Mouse (Mus musculus) small intestine, adult 2 months (tissue): ENCODE measurements around the gene Gimap7. TPM values are rescaled to one million over a fixed set of nuclear protein-coding genes. Genes with fewer than 3 reads are reported as not detected.

Experiments
- H3K27ac ChIP-seq: fragments of 200-500 bp; 2 replicates; pipeline ENCODE4 v1.5.1; 2012; ENCODE audit warnings: low read depth, low read length, control low read depth, inconsistent platforms; ENCODE audit not compliant: insufficient read depth
- H3K27me3 ChIP-seq: fragments of 200-500 bp; 2 replicates; pipeline ENCODE4 v1.6.1; 2012; ENCODE audit warnings: mild to moderate bottlenecking, moderate library complexity, low read length, inconsistent platforms; ENCODE audit not compliant: control insufficient read depth, insufficient read depth
- H3K36me3 ChIP-seq: fragments of 200-500 bp; 2 replicates; pipeline ENCODE4 v1.6.1; 2012; ENCODE audit warnings: mild to moderate bottlenecking, low read length, control low read depth, inconsistent platforms; ENCODE audit not compliant: control insufficient read depth, insufficient read depth
- H3K4me1 ChIP-seq: fragments of 200-500 bp; 2 replicates; pipeline ENCODE4 v1.6.1; 2012; ENCODE audit warnings: low read length, inconsistent platforms, mixed read lengths; ENCODE audit not compliant: control insufficient read depth, insufficient read depth, insufficient read length
- H3K4me3 ChIP-seq: fragments of 200-500 bp; 2 replicates; pipeline ENCODE4 v1.5.1; 2012; ENCODE audit warnings: low read depth, mild to moderate bottlenecking, control low read depth, inconsistent platforms, low read length, moderate library complexity
- CTCF ChIP-seq: fragments of 200-500 bp; IDR thresholded peaks from 2 replicates; pipeline ENCODE4 v1.5.1; 2012; ENCODE audit warnings: low read depth, mild to moderate bottlenecking, control low read depth, inconsistent platforms, low read length, moderate library complexity, mixed read lengths; ENCODE audit not compliant: insufficient replicate concordance, insufficient read length; ENCODE audit errors: extremely low read depth
- POLR2A ChIP-seq: fragments of 200-500 bp; IDR thresholded peaks from 2 replicates; pipeline ENCODE4 v1.6.1; 2012; ENCODE audit warnings: low read depth, mild to moderate bottlenecking, control low read depth, inconsistent platforms, low read length, moderate library complexity
- WGBS: fragments of 180-500 bp; shearing (Covaris S2); methylation state at CpG from one replicate; pipeline ENCODE4 v1.1.7; 2018; 5-methylcytosine and 5-hydroxymethylcytosine counted together
- polyA plus RNA-seq: library from polyadenylated mRNA; depleted of rRNA; stranded (reverse); fragments of >200 nt; gene quantifications from 2 replicates; pipeline ENCODE4 v1.2.3, GENCODE M21; 2012; rRNA removed

Gimap7 gene
- 1.5 and 2.5 TPM in 2 replicates for polyA plus RNA-seq

DNA sequence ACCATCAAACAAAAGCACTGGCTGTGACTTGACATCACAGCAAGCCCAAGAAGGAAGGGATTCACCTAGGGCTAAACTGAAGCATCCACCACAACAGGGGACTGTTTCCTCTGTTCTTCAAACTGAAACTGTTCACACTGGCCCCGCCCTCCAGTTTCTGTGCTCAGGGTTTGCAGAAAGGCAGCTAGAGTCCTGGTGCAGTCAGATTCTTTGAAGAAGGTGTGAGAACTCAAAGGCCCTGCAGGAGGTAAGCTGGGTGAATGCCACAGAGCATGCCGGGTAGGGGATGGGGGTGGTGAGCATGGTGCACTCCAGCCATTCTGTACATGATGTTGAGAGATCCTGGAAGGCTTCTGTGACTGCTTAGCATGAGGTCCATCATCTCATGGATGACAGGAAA is at the start of gene Gimap7, which contains the start of gene Gm28053:
Gene Gimap7, plus strand, starts transcription at position 167 of the 400 bp plus-strand sequence.
Gene Gm28053, plus strand, starts transcription at position 153 of the 400 bp plus-strand sequence.
- peak within 1 kb of the TSS; percentile 58 for H3K4me3 ChIP-seq
- H3K27me3 ChIP-seq, result no peaks in the 10 kb centered on the region
- TF ChIP-seq CTCF (no peak), POLR2A (no peak)
- 54% methylated on average over 2 of the region's 2 CpGs for WGBS
- no peaks in the 10 kb centered on the region for H3K36me3 ChIP-seq
- 0 out of 2 replicates have a peak, but pooled peaks cover 1% of the 10 kb centered on the region for H3K4me1 ChIP-seq
- peak within 1 kb of the TSS; percentile 65 for H3K27ac ChIP-seq

- TF ChIP-seq POLR2A (no peak), CTCF (no peak)
- H3K4me1 ChIP-seq, result peaks cover 8% of the 10 kb centered on the region
- no peak overlapping the region for H3K4me3 ChIP-seq
- WGBS, result 62% methylated on average over 2 of the region's 2 CpGs
- H3K27me3 ChIP-seq, result no peaks in the 10 kb centered on the region
- no peak overlapping the region for H3K27ac ChIP-seq
- H3K36me3 ChIP-seq, result no peaks in the 10 kb centered on the region
Observed at GRCm38 (mm10) chr6:48669446-48669969, 48.9 kb upstream of the Gimap7 start.

- Histone ChIP-seq H3K27ac (peak overlapping the region; percentile 25; the same call in 1 of the 2 replicates), H3K36me3 (peaks cover 5% of the 10 kb centered on the region; the same call in 1 of the 2 replicates), H3K27me3 (no peaks in the 10 kb centered on the region), H3K4me3 (no peak overlapping the region), H3K4me1 (peaks cover 5% of the 10 kb centered on the region; the same call in 1 of the 2 replicates)
- TF ChIP-seq CTCF (no peak), POLR2A (no peak)
- WGBS, result 88% methylated on average over 9 of the region's 9 CpGs
Observed at GRCm38 (mm10) chr6:48674291-48675058, 43.9 kb upstream of the Gimap7 start.

DNA sequence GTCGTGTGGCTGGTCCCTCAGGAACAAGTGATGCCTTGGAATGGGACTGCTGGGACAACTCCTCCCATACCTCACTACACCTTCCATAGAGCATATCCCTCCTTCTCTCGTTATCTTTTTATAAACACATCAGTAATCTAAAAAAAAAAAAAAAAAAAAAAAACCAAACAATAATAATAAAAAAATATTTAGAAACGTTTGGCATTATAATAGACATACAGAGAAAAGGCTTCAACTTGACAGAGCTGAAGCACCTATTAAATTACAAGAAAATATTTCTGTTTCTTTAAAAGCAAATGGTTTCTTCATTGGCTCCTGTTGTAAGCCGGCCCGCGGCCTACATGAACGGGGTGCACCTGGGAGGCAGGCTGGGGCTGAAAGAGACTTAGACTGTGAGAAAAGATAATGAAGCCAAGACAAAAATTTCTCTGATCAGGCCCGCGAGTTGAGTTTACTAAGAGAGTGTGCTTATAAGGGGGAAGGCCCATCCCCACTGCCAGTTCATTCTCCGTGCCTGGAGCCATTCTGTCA is 43.0 kb upstream of the Gimap7 start:
- 14% methylated on average over 10 of the region's 10 CpGs for WGBS
- Histone ChIP-seq H3K27me3 (no peaks in the 10 kb centered on the region), H3K4me1 (peaks cover 5% of the 10 kb centered on the region; the same call in 1 of the 2 replicates), H3K27ac (peak overlapping the region; percentile 81), H3K36me3 (peaks cover 5% of the 10 kb centered on the region; the same call in 1 of the 2 replicates), H3K4me3 (peak overlapping the region; percentile 68)
- TF ChIP-seq POLR2A (no peak), CTCF (no peak)

GRCm38 (mm10) chr6:48675931-48676859 is 42.2 kb upstream of the Gimap7 start, which contains the start of gene Gimap9:
TSS of gene Gimap9 (plus strand) at chr6:48676129.
- 11% methylated on average over 11 of the region's 13 CpGs for WGBS
- Histone ChIP-seq H3K36me3 (peaks cover 5% of the 10 kb centered on the region; the same call in 1 of the 2 replicates), H3K27ac (peak within 1 kb of the TSS; percentile 81), H3K27me3 (no peaks in the 10 kb centered on the region), H3K4me1 (peaks cover 5% of the 10 kb centered on the region; the same call in 1 of the 2 replicates), H3K4me3 (peak within 1 kb of the TSS; percentile 68)
- TF ChIP-seq CTCF (no peak), POLR2A (peak; percentile 61)

- no peaks in the 10 kb centered on the region for H3K27me3 ChIP-seq
- no peak overlapping the region; the same call in 1 of the 2 replicates for H3K4me3 ChIP-seq
- H3K4me1 ChIP-seq, result peaks cover 5% of the 10 kb centered on the region; the same call in 1 of the 2 replicates
- no peak for TF ChIP-seq POLR2A
- no peak for TF ChIP-seq CTCF
- H3K36me3 ChIP-seq, result peaks cover 5% of the 10 kb centered on the region; the same call in 1 of the 2 replicates
- H3K27ac ChIP-seq, result peak overlapping the region; percentile 20
- 38% methylated on average over 5 of the region's 5 CpGs for WGBS
Observed at GRCm38 (mm10) chr6:48676860-48677415, 41.5 kb upstream of the Gimap7 start.
